Mouse (Mus musculus): ENCODE data around the gene Plxna1.

The Plxna1 gene

GRCm38 (mm10) chr6:89361418-89362280 lies 771 bp downstream of the Plxna1 start:
- DNase-seq (ENCODE audit: low spot score in 2 of 2): no peak

DNA sequence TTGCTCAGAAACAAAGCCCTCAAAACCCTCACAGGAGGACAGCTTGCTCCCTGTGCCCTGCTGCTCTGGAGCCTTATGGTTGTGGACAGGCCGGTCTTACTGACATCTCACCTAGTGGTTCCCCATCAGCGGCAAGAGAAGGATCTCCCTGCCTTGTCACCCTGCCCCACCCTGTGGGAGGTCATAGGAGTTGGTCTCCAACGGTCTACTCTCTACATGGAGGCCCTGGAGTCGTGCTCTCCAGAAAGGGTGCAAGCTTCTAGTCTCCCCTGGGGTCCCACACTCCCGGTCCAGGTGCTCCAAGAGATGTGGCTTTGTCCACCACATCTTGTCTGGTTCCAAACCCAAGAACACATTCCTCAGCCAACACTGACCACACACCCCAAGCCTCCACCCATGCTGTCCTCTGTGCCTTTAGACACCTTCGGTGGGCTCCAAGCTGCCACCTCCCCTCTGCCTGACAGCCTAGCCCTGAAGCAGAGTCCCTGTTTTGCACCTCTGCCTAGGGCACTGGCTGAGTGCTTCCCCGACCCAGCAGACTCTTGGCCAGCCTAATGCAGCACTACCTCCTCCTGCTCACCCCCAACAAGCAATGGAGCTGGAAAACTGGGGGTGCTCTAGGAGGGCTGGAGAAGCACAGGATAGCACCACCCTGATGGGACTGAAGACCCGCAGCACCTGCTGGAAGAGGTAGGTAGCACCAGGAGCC lies 1.6 kb downstream of the Plxna1 start:
- DNase-seq (ENCODE audit: low spot score in 2 of 2): no peak

GRCm38 (mm10) chr6:89359771-89360708 lies 2.4 kb downstream of the Plxna1 start:
- DNase-seq (ENCODE audit: low spot score in 2 of 2): no peak

DNA sequence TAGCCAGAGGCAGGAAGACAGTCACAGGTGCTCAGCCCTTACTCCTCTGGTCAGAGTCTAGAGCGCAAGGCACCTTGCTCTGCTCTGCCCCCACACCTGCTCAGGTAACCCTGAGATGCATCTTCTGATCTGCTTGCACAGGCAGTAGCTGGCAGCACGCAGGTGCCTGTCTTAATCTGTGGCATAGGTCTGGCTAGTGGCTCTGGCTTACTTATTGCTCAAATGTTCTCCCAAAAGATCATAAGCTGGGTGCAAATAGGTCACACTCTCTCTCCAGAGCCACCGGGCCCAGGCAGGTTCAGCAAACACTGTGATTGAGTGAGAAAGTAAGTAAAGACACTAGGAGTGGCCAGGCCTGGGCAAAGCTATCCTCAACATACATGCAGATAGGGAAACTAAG lies 3.2 kb downstream of the Plxna1 start:
- DNase-seq (ENCODE audit: low spot score in 2 of 2): no peak

GRCm38 (mm10) chr6:89355661-89356060 lies 6.8 kb downstream of the Plxna1 start:
- DNase-seq (ENCODE audit: low spot score in 2 of 2): no peak

DNA sequence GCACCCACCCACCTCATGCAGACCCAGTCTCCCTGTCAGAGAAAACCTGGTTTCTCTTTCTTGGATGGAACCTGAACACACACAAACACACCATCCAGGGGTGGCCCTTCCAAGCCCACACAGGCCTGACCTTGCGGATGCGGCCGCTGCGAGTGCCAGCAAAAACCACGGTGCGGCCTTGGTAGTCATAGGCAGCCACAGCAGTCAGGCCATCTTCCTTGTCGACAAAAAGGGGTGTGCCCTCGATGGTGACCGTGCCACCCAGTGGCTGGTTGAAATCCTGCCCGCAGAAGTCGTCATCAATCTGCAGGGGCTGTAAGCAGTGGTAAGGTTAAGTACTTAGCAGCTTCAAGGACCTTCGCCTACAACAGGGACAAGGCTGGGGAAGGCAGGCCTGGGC lies 7.7 kb downstream of the Plxna1 start:
- DNase-seq (ENCODE audit: low spot score in 2 of 2): no peak

DNA sequence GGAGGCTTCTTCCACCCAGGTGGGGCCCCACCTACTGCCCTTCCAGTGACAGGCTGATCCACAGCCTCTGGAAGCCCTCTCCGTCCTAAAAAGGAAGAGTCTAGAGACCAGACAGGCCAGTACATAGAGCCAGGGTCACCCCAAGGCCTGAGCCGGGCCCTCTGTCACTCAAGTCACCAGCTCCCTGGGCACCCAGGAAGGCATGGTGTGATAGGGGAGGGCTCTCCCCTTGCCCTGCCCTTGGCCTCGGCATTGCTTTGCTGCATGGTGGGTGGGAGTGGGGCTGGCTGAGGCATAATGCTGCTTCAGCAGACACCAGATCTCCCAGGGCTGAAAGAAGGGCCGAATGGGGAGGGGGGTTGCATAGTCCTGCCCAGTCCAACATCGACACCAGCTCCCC lies 8.3 kb downstream of the Plxna1 start:
- no peak for DNase-seq (ENCODE audit: low spot score in 2 of 2)

DNA sequence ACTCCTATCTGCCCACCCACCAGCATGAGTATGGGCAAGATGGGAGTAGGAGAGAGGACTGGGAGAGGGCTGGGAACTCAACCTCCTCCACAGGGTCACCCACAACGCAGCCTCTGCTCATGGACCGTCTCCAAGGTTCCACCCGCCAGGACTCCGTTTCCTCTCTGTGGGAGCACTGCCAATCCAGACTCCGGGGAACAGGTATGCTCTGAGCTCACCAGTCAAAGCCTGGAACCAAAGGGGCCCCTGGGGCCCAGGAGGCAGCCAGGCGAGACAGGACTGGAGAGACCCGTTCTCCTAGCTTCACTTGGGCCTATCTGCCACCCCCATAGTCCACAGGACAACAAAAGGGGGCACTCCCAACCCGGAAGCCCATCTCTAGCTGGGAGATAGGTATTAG lies 9.3 kb downstream of the Plxna1 start:
- no peak for DNase-seq (ENCODE audit: low spot score in 2 of 2)

DNA sequence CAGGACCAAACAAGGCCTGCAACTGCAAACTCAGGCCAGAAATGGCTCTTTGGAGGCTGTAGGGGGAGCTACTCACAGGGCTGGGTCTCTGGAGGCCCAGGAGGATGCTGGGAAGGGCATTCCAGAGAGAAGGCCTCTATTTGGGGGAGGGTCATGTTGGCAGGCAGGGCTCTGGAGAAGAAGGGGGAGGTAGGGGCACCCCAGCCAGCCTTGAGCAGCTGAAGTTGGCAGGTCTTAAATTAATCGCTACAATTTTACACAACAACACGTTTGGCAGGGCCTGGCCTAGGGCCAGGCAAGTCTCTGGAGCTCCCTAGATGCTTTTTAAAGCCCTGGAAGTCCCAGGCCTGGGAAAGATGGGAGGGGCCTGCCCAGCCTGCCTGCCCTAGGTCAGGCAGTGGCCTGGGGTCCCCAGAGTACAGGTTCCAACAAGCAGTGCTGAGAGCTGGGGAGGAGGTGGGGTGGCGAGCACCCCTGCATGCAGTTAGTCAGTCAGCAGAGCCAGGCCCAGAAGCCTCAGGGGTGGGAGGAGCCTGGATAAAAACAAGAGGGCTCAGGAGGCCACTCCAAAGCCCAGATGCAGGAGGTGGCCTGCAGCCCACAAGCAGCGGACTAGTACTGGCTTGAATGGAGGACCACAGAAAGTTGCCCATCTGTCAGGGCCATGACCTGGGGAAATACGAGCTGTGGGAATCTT lies 10.8 kb downstream of the Plxna1 start:
- no peak for DNase-seq (ENCODE audit: low spot score in 2 of 2)

DNA sequence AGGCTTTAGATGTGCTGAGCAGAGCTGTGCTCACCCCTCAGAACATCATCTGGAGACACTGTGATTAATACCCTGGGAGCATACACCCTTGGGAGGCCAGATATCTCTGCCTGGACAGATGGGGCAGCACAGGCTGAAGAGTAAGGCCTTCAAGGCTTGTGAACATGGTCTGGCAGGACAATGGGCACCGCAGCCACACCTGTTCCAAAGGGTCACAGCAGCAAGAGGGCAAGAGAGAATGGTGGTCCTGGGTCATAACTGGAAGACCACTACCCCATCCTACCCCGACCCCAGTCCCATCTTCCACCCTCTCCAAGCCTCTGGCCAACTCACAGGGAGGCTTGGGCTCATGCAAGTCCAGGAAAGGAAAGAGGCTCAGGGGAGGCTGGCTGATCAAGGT lies 11.9 kb downstream of the Plxna1 start:
- no peak for DNase-seq (ENCODE audit: low spot score in 2 of 2)

DNA sequence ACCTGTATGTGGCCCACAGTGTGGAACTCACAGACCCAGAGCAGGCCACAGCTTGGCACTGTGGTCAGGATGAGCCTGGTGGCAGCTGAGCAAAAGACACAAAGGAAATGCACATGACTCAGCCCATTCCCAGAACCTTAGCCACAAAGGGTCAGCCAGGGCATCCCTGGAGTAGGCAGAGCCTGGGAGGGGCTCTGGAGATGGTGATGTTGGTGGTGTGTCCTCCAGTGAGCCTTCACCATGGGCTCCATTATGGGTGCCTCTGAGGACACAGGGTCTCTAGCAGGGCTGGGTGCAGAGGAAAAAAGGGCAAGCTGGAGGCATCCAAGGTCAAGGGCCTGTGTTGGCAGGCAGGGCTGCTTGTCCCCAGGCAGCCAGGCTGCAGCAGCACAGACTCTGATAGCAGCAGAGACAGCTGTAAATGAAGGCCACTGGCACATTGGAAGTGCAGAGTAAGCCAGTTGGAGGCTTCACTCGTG lies 12.3 kb downstream of the Plxna1 start:
- no peak for DNase-seq (ENCODE audit: low spot score in 2 of 2)

DNA sequence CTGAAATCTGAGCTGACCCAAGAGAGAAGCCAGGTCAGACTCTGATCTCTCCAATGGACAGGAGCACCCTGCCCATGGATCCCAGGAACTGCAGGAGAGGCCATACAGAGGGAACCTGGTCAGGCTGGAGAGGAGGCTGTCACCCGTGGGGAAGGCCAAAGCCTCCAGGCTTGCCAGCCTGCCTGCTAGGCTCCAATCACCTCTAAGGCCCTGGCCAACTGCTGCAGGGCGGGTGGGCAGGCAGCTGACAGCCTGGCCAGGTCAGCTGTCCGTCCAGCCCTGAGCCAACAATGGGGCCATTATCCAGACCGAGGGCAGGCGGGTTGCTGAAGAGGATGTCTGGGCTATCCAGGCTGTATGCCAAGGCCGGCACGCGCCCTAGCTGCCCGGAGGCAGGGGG lies 14.1 kb downstream of the Plxna1 start:
- DNase-seq (ENCODE audit: low spot score in 2 of 2): no peak

- no peak for DNase-seq (ENCODE audit: low spot score in 2 of 2)
Measured at GRCm38 (mm10) chr6:89347792-89348191, 14.6 kb downstream of the Plxna1 start.

- no peak for DNase-seq (ENCODE audit: low spot score in 2 of 2)
Measured at GRCm38 (mm10) chr6:89345855-89346254, 16.6 kb downstream of the Plxna1 start.

DNA sequence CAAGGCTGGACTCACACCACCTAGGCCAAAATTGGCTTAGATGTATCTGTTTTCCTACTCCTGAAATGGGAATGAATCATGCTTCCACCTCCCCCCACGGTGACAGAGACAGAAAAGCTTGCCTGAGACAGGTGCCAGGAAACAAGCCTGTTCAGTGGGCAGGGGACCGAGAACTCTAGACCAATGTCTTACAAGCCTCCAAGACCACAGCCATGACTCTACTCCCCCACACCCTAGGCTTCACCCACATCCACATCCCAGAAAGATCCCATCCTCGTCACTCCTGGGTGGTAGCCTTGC lies 17.0 kb downstream of the Plxna1 start:
- DNase-seq (ENCODE audit: low spot score in 2 of 2): no peak

- peak; percentile 59 for DNase-seq (ENCODE audit: low spot score in 2 of 2)
Measured at GRCm38 (mm10) chr6:89344613-89345485, 17.6 kb downstream of the Plxna1 start.

- DNase-seq (ENCODE audit: low spot score in 2 of 2): no peak
Measured at GRCm38 (mm10) chr6:89341981-89342380, 20.4 kb downstream of the Plxna1 start.

- DNase-seq (ENCODE audit: low spot score in 2 of 2): no peak
Measured at GRCm38 (mm10) chr6:89339447-89339846, 23.0 kb downstream of the Plxna1 start.

DNA sequence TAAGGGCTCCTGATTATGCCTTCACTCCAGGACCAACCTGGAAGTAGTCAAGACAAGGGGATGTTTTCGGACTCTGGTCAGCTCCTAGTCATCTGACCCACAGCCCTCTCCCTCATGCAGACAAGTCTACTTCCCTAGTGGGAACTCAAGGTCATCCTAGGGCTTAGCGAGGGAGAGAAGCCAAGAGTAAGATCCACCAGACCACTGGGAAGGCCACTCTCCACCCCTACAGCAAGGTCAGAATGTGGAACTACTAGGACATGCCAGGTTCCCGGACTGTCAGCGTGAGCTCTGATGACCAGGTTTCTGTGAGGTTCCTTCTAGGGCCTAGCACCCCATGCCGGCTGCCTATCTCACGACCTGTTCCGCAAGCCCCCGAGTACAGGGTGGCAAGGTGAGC lies 23.7 kb downstream of the Plxna1 start:
- no peak for DNase-seq (ENCODE audit: low spot score in 2 of 2)

DNA sequence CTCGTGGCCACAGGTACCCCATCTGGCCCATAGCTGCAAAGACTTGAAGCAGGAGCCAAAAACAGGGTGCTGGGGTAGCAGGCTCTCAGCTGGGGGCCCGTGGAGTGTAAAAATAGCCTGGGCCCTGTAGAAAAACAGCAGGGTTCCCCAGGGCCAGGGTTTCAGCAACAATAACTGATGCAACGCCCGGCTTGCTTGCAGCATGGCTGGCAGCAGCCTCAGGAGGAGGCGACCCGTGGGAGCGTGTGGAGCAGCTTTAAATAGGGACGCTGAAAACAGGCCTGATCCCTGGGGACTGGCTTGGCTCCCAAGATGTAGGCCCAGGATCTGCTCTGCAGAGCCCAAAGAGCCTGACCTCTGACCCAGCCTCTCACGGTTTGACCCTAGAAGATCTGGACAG lies 24.8 kb downstream of the Plxna1 start:
- DNase-seq (ENCODE audit: low spot score in 2 of 2): peak in 1 of 2 experiments; percentile 25
